Mouse (Mus musculus): ENCODE measurements around the gene A430033K04Rik.

A430033K04Rik gene

DNA sequence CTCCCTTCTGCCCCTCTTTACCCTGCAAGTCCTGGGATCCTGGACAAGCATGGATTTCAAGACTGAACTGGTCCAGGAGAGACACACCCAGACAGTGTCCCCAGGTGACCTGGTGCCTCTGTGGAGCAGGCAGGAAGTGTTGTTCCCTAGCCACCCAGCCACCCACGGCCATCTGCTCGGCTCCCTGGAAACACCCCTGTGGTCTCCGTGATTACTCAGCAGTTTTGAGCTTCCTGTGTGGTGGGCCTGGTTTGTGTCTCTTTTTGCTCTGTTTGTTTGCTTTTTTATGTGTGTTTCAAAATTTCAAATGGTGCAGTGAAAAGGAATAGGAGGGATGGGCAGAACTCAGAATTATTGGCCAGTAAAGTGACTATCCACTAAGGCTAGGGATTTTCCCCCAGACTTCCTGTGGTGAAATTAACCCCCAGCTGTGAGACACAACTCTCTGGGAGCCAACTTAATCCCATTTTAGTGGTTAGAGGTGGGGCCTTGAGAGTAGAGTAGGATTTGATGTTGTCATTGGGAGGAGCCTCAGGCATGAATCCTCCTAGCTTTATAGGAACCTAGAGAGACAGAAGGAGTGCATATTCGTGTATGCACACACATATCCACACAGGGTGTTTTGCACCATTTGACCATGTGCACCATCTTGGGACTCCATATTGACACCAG, 72.0 kb downstream of the A430033K04Rik start:
- no peak for DNase-seq (ENCODE audit: low read depth, low spot score)

DNA sequence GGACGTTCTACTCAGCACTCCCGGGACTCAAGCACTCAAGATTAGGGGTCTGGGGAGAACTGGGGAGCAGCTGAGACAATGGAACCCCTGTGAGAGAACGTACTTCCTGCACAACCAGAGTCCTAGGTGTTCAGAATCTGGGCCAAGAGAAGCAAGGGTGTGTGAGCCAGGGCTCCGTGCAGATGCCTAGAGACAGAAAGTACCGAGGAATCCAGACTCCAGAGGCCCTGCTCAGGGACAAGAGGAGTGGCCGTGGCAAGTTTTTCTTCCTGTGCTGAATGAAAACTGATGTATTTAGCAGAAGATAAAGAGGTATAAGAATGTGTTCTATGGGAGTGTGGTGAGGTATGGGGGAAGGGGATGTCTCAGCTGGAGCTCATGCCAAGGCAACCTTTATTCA, 74.8 kb downstream of the A430033K04Rik start:
- no peak for DNase-seq (ENCODE audit: low read depth, low spot score)
